Mouse (Mus musculus): ENCODE data around the gene Sh3rf3. TPM values are rescaled to one million over a fixed set of nuclear protein-coding genes. Genes with fewer than 3 reads are reported as not detected.

Sh3rf3 gene
- polyA plus RNA-seq, 1 experiment from 2014 or later = 1.7 TPM

GRCm38 (mm10) chr10:58982546-58983154, 169.5 kb downstream of the Sh3rf3 start:
- peaks cover 31% of the 10 kb centered on the region for H3K27me3 ChIP-seq
- DNase-seq (ENCODE audit: low read depth, low spot score) (no peak), ATAC-seq (no peak)
- CTCF ChIA-PET = no interaction called here
- TF ChIP-seq CTCF (IDR thresholded peaks at IDR 0.05) = no peak
- in situ Hi-C loops (cut with MboI; ENCODE audit: low pct_unique_long_range_greater_than_20kb) = loop anchor here (25.0 kb wide), 1 partner anchor 170 kb away; the partner anchor contains the start of gene Sh3rf3
- POLR2A ChIA-PET = no interaction called here

GRCm38 (mm10) chr10:58991611-58992010, 178.5 kb downstream of the Sh3rf3 start:
- in situ Hi-C loops (cut with MboI; ENCODE audit: low pct_unique_long_range_greater_than_20kb) = loop anchor here (25.0 kb wide), 1 partner anchor 179 kb away; the partner anchor contains the start of gene Sh3rf3
- no peak for DNase-seq (ENCODE audit: low read depth, low spot score)
- TF ChIP-seq CTCF (IDR thresholded peaks at IDR 0.05) = no peak
- ATAC-seq = no peak
- H3K27me3 ChIP-seq = peaks cover 19% of the 10 kb centered on the region
- POLR2A ChIA-PET = no interaction called here
- CTCF ChIA-PET = interaction anchor here (1.2 kb wide), 1 partner anchor 20 kb away, joined by 3 read pairs; no protein-coding TSS in a partner anchor

- ATAC-seq (no peak), DNase-seq (ENCODE audit: low read depth, low spot score) (no peak)
- ChIA-PET POLR2A (no interaction called here), CTCF (interaction anchor here (1.0 kb wide), 1 partner anchor 321 kb away, joined by 3 read pairs; no protein-coding TSS in a partner anchor)
- H3K27me3 ChIP-seq = peaks cover 14% of the 10 kb centered on the region
- no peak for TF ChIP-seq CTCF (IDR thresholded peaks at IDR 0.05)
- in situ Hi-C loops (cut with MboI; ENCODE audit: low pct_unique_long_range_greater_than_20kb) = loop anchor here (25.0 kb wide), 1 partner anchor 182 kb away; the partner anchor contains the start of gene Sh3rf3
These were observed 181.6 kb downstream of the Sh3rf3 start for GRCm38 (mm10) chr10:58994726-58995125.

GRCm38 (mm10) chr10:58995132-58995531, 182.0 kb downstream of the Sh3rf3 start:
- CTCF ChIA-PET = interaction anchor here (1.0 kb wide), 1 partner anchor 322 kb away, joined by 3 read pairs; no protein-coding TSS in a partner anchor
- DNase-seq (ENCODE audit: low read depth, low spot score) = no peak

GRCm38 (mm10) chr10:59002361-59002760, 189.2 kb downstream of the Sh3rf3 start:
- peaks cover 41% of the 10 kb centered on the region for H3K27me3 ChIP-seq
- ATAC-seq (no peak), DNase-seq (ENCODE audit: low read depth, low spot score) (no peak)
- CTCF ChIA-PET = no interaction called here
- POLR2A ChIA-PET = no interaction called here
- in situ Hi-C loops (cut with MboI; ENCODE audit: low pct_unique_long_range_greater_than_20kb) = no loop called here
- TF ChIP-seq CTCF (IDR thresholded peaks at IDR 0.05) = no peak

More at GRCm38 (mm10) chr10:58995132-58995531, 182.0 kb downstream of the Sh3rf3 start:
- ATAC-seq = no peak
- POLR2A ChIA-PET = no interaction called here
- peak; percentile 55 for TF ChIP-seq CTCF (IDR thresholded peaks at IDR 0.05)
- in situ Hi-C loops (cut with MboI; ENCODE audit: low pct_unique_long_range_greater_than_20kb) = loop anchor here (25.0 kb wide), 1 partner anchor 183 kb away; the partner anchor contains the start of gene Sh3rf3
- peaks cover 14% of the 10 kb centered on the region for H3K27me3 ChIP-seq

GRCm38 (mm10) chr10:59011415-59011814, 198.3 kb downstream of the Sh3rf3 start:
- no peak for TF ChIP-seq CTCF (IDR thresholded peaks at IDR 0.05)
- in situ Hi-C loops (cut with MboI; ENCODE audit: low pct_unique_long_range_greater_than_20kb) = no loop called here
- CTCF ChIA-PET = interaction anchor here (1.0 to 1.2 kb wide), 3 partner anchors 12 to 32 kb away, joined by 3 to 4 read pairs (median 3); no protein-coding TSS in a partner anchor

GRCm38 (mm10) chr10:59013618-59014017, 200.5 kb downstream of the Sh3rf3 start:
- no peak for DNase-seq (ENCODE audit: low read depth, low spot score)
- in situ Hi-C loops (cut with MboI; ENCODE audit: low pct_unique_long_range_greater_than_20kb) = no loop called here
- ATAC-seq = no peak
- TF ChIP-seq CTCF (IDR thresholded peaks at IDR 0.05) = no peak
- ChIA-PET POLR2A (no interaction called here), CTCF (no interaction called here)
- peaks cover 19% of the 10 kb centered on the region for H3K27me3 ChIP-seq

More at GRCm38 (mm10) chr10:59011415-59011814, 198.3 kb downstream of the Sh3rf3 start:
- DNase-seq (ENCODE audit: low read depth, low spot score) = no peak
- POLR2A ChIA-PET = no interaction called here
- no peak for ATAC-seq
- peaks cover 17% of the 10 kb centered on the region for H3K27me3 ChIP-seq

- peaks cover 27% of the 10 kb centered on the region for H3K27me3 ChIP-seq
- ChIA-PET POLR2A (no interaction called here), CTCF (interaction anchor here (1.3 kb wide), 1 partner anchor 23 kb away, joined by 3 read pairs; no protein-coding TSS in a partner anchor)
- in situ Hi-C loops (cut with MboI; ENCODE audit: low pct_unique_long_range_greater_than_20kb) = no loop called here
- DNase-seq (ENCODE audit: low read depth, low spot score) (no peak), ATAC-seq (no peak)
- no peak for TF ChIP-seq CTCF (IDR thresholded peaks at IDR 0.05)
These were observed 206.3 kb downstream of the Sh3rf3 start for GRCm38 (mm10) chr10:59019302-59019973.

GRCm38 (mm10) chr10:59050434-59050833, 237.3 kb downstream of the Sh3rf3 start:
- peak; percentile 30 for TF ChIP-seq CTCF (IDR thresholded peaks at IDR 0.05)
- no peak for ATAC-seq
- in situ Hi-C loops (cut with MboI; ENCODE audit: low pct_unique_long_range_greater_than_20kb) = no loop called here
- peaks cover 5% of the 10 kb centered on the region for H3K27me3 ChIP-seq
- CTCF ChIA-PET = no interaction called here
- DNase-seq (ENCODE audit: low read depth, low spot score) = no peak
- POLR2A ChIA-PET = no interaction called here

GRCm38 (mm10) chr10:59056294-59056693, 243.1 kb downstream of the Sh3rf3 start:
- ATAC-seq (no peak), DNase-seq (ENCODE audit: low read depth, low spot score) (no peak)
- peaks cover 22% of the 10 kb centered on the region for H3K27me3 ChIP-seq
- no peak for TF ChIP-seq CTCF (IDR thresholded peaks at IDR 0.05)
- CTCF ChIA-PET = interaction anchor here (1.1 kb wide), 1 partner anchor 11 kb away, joined by 3 read pairs; no protein-coding TSS in a partner anchor
- in situ Hi-C loops (cut with MboI; ENCODE audit: low pct_unique_long_range_greater_than_20kb) = no loop called here
- POLR2A ChIA-PET = no interaction called here

GRCm38 (mm10) chr10:59066804-59067203, 253.6 kb downstream of the Sh3rf3 start:
- no peak for DNase-seq (ENCODE audit: low read depth, low spot score)
- in situ Hi-C loops (cut with MboI; ENCODE audit: low pct_unique_long_range_greater_than_20kb) = no loop called here
- CTCF ChIA-PET = no interaction called here
- no peak for TF ChIP-seq CTCF (IDR thresholded peaks at IDR 0.05)
- peaks cover 12% of the 10 kb centered on the region for H3K27me3 ChIP-seq
- POLR2A ChIA-PET = no interaction called here
- no peak for ATAC-seq

Measured in Patski (cell line).